Mouse (Mus musculus): ENCODE measurements at regions not wholly inside any gene's neighbourhood (a gene's known extent, or its start where the extent isn't known, plus 50 kb on each side); places are given as distances from the start of the nearest gene placed in this dataset.
A peak's percentile ranks its signal among the peaks of the same experiment; 100 is the strongest.

DNA sequence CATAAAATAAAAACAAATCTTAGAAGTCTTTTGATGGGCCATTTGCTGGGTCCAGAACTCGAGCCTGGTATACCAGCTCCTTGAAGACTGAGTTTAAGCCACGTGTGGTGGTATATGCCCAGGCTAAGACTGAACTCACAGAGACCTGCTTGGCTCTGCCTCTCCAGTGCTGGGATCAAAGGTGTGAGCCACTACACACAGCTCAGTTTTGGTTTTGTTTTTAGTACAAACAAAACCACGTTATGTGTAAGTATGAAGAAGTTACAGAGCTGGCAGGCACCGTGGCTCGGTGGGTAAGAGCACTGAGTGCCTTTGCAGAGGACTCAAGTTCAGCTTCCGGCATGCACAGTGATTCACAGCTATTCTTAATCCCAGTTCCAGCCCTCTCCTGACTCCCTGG is 75.6 kb downstream of the Wdr5 start:
- DNase-seq (ENCODE audit: low spot score in 2 of 2): no peak

DNA sequence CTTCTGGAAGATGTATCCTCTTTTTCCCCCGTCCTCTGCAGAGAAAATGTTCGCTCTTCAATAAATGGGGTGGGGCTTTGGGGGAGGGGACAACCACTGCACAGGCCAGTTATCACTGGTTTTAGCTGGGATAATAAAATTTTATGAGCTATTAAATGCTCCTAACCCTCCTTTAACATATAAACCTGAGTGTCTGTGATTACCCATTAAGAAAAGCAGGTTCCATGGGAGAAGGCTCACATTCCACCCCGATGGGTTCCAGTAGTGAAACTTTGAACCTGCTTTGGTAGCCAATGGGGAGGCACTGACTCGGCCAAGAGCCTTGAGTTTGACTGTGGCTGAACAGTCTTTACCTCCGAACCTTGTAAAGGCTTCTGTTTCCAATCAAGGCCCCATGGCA is 76.7 kb downstream of the Wdr5 start:
- DNase-seq (ENCODE audit: low spot score in 2 of 2): no peak

DNA sequence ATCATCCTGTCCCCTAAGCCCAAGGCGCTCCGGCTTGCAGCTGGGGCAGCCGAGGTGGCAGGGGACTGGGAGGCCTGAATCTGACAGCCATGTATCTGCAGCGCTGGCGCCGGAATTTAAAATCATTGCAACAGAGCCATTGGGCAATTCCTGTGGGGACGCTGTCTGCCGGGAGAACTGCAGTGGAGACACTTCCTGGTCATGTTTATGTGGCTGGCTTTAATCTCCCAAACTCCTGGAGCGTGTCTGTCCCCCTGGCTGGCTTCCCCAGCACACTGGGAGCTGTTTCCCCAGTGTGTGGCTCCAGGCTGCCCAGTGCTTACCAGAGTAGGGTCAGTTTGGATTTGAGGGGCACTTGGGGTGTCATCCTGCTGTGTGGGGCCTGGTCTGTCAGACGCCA is 78.4 kb downstream of the Wdr5 start:
- no peak for DNase-seq (ENCODE audit: low spot score in 2 of 2)

DNA sequence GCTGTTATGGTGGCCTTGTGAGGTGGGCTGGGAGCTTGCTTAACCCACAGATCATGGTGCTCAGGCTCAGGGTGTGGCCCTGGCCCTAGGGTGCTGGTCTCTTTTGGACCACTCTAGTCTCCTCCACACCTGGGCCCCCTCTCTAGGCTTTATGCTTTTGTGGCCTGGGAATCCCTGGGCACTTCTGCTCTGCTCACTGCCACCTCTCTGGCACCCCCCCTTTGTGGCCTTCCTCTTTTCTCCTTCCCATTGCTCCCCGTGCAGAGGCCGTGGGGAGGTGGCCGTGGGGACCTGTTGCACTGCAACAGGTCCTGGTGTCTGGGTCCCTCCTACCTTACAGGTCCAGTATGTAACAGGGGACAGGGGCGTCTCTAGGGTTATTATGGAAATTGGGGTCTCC is 80.3 kb downstream of the Wdr5 start:
- no peak for DNase-seq (ENCODE audit: low spot score in 2 of 2)

DNA sequence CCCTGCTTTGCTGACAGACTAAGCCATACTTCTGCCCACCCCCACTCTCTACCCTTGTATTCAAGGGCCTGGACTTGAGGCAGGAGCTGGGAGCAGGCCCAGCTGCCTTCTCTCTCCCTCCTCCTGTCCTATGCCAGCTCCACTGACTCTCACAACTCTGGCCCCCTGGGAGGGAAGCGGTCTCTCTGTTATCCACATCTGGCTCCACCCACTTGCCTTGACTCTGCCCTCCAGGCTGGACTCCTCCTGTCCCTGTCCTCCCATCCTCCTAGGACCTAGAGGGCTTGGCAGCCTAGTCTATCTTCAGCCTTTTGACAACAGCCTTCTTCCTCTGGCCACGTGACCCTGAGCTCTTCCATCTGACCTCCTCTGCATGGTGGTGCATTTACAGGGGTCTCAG is 80.0 kb upstream of the Rxra start:
- peak in 1 of 2 experiments; percentile 26 for DNase-seq (ENCODE audit: low spot score in 2 of 2)

DNA sequence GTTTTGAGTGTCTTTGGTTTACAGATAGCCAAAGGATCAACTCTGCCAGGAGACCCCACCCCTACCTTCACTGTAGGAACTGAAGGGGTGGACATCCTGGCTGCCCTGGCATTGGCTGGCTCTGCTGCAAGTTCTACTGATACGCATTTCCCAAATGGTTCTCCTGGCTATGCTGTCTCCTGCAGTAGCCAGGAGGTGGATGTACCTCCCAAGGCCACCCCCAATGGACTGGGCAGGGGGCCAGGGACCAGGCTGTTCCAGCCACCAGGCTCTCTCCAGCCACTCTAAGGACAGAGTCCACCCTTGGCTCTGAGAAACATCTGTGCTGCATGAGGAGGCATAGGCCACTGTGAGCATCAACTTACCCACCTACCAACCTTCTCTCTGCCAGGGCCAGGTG is 79.3 kb upstream of the Rxra start:
- no peak for DNase-seq (ENCODE audit: low spot score in 2 of 2)

DNA sequence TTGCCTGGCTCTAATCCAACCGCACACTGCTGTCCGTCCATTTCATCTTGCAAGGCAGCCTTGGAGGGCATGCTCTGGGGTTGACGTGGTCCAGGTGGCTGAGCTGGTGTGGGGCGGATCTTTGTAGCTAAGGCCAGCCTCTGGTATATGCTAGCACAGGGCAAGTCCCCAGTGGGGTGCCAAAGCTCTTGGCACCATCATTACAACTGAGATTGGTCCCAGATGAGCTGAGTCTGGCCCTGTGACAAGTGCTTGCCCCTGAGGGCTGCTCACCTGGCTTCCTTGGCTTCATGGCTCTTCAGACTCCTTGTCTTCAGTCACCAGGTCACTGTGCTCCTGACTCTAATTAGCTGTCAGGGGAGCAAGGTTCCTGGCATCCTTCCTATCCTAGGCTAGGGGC is 78.3 kb upstream of the Rxra start:
- DNase-seq (ENCODE audit: low spot score in 2 of 2): no peak

DNA sequence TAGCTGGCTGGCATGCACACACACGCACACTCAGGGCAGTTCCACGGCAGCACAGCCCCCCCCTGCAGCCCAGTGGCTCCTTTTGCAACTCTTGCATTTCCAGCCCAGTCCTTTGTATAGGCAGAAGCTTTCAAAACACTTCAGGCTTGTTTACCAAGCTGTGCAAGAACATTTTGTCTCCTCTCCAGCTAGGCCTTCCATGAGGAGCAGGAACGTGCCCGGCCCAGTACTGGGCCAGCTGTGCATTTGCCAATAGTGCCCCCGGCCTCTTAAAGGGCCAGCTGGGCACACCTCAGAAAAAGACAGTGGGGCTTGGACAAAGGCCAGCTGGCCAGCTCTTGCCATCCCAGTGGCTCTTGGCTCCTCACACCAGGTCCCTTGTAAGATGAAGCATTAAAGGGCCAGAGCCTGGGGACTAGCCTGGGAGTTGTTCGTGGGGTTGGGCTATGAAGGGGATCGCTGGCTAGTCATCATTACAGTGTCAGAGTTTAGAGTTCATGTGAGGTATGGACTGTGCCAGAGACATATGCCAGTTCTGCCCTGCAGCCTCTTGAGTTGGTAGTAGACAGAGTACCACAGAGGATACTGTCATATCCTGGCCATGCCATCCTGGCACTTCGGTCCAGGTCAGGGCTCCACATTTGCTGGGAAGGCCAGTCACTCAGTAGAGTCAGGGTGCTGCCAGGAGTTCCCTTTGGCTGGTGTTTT is 77.0 kb upstream of the Rxra start:
- no peak for DNase-seq (ENCODE audit: low spot score in 2 of 2)

DNA sequence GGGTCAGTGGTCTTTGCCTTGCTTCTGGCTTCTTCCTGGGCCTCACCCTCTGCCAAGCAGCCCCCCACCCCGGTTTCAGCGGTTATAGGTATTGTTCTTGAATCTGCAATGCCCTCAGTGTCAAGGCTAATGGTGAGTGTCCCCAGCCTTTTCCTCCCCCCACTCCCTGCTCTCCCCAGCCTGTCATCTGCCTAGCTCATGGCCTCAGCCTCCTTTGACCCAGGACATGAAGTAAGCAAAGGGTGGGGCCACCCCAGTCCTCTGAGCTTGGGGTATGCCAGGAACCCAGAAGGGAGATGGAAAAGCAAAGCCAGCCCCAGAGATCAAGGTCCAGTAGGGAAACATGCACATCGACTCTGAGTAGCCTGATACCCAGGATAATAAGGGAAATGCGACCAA is 76.5 kb upstream of the Rxra start:
- no peak for DNase-seq (ENCODE audit: low spot score in 2 of 2)

DNA sequence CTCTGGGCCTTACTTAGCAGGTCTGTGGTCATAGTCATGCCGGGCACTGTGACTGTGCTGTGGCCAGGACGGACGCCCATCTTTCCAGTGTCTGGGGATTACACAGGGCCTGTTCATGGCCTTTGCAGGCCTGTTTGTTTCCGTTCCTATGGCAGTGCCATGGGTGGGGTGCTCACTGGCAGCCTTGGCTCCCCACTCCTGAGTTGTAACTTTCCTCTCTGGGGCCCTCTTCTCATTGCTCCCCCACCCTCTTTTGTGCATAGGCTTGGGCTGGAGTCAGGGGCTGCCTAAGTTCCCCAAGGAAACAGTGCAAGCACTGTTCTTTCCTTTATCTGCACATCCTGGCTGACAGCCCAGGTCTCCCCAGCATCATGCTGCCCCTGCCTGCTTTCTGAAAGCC is 72.9 kb upstream of the Rxra start:
- DNase-seq (ENCODE audit: low spot score in 2 of 2): no peak

DNA sequence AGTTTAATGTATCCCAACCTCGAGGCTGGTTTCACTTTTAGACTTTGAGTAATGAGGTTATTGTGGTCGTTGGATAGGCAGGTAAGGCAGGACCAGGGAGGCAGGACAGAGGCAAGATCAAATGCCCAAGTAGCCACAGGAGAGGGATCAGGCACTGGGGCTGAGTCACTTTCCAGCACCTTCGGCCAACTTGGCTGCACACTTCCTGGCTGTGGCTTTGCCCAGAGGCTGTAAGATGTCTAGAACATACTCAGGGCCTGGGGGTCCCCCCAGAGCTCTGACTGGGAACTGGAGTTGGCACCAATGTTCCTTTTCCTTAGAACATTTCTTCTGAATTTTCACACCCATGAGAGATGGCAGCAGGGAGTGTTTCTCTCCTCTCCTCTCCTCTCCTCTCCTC is 71.7 kb upstream of the Rxra start:
- DNase-seq (ENCODE audit: low spot score in 2 of 2): no peak

DNA sequence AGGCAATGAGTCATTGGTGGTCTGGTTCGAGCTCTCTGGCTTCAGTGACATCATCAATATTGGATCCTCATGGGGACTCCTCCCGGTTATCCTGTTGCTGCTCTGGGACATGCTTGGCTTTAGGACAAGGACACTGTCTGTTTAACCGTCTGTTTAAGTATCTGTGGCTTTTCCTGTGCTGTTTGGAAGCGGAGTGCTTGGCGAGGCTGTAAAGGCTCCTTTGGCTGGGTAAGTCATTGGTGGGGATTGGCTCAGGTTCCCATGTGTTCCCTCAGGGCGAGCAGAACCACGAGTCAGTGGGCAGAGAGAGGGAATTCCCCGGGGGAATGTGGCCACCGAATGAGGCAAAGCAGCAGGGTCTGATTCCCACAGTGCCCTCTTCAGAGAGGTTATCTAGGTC is 69.4 kb upstream of the Rxra start:
- no peak for DNase-seq (ENCODE audit: low spot score in 2 of 2)

DNA sequence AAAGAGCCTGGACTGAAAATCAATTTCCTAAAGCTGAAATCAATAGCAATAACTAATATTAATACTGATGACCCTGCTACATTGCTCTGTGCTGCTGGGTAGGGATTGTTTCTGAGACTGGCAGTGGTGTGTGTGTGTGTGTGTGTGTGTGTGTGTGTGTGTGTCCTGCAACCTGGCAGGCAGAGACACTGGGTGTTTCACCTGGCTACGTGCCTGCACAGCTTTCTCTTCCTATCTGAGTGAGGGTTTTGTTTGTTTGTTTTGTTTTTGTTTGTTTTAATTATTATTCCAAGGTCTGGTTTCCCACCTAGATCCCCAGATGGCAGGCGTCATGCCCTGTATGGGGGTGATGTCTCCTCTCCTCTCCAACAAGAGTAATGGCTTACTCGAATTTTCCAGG is 54.5 kb upstream of the Rxra start:
- DNase-seq (ENCODE audit: low spot score in 2 of 2): no peak

DNA sequence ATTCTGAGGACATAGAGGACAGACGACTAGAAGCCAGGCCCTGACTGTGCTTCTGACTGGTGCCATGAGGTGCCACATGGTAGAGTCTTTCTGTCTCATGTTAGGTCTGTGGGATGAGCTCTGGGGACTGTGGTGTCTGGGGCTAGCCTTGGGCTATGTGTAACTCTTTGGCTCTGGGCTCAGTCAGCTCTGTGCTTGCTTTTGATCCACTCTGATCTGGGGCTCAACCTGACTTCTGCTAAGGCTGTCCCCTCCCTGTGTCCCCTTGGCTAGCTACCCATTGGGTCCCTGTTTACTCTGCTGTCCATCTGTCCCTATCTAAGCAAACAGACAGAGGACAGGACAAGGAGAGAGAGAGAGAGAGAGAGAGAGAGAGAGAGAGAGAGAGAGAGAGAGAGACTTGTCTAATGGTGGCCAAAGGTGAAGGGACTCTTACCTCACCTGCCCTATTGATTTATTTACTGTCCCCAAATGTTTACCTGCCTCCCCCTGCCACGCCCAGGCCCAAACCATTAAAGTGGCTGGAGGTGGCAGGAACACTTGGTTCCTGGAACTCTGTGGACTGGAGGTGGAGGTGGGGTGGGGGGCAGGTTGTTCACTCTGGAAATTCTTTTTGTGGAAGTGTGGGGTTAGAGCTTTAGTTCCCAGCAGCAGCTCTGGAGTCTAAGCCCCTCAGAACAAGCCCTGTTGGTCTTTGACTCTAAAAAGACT is 51.4 kb upstream of the Rxra start:
- no peak for DNase-seq (ENCODE audit: low spot score in 2 of 2)

All from spleen, postnatal 10 days (tissue).